Mouse (Mus musculus) lung, adult 18-20 months (tissue): ENCODE results near the gene Tmem184b.
A peak's percentile ranks its signal among the peaks of the same experiment; 100 is the strongest.

Source experiments
- DNase-seq, 2 experiments: peaks; one replicate each; pipeline ENCODE4 v3.0.0; 2022; ENCODE audit warnings: mixed read lengths in 2 of 2

Tmem184b gene

GRCm38 (mm10) chr15:79361023-79361422 lies 42.3 kb downstream of the Tmem184b start:
- peak in 1 of 2 experiments; percentile 45 for DNase-seq

GRCm38 (mm10) chr15:79360371-79360770 lies 43.0 kb downstream of the Tmem184b start:
- DNase-seq, result no peak

DNA sequence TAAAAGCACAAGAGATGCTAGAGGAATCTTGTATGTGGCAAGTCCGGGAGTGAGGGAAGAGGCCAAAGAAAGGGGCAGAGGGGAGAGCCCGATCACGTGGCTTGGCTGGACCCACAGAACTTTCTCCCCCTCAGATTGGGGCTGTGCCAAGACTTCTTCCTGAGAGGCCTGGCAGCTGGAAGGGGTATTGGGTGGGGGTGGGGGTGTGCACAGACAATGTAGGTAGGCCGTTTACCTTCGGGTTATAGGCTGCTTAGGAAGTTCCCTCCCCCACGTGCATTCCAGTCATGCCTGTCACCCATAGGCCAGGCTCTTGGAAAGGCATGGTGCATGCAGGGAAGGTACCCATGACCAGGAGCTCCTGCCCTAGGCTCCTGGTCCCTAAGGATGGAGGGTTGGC lies 43.4 kb downstream of the Tmem184b start:
- peak; percentile 48 to 69 for DNase-seq

GRCm38 (mm10) chr15:79357974-79358690 lies 45.2 kb downstream of the Tmem184b start:
- no peak for DNase-seq

DNA sequence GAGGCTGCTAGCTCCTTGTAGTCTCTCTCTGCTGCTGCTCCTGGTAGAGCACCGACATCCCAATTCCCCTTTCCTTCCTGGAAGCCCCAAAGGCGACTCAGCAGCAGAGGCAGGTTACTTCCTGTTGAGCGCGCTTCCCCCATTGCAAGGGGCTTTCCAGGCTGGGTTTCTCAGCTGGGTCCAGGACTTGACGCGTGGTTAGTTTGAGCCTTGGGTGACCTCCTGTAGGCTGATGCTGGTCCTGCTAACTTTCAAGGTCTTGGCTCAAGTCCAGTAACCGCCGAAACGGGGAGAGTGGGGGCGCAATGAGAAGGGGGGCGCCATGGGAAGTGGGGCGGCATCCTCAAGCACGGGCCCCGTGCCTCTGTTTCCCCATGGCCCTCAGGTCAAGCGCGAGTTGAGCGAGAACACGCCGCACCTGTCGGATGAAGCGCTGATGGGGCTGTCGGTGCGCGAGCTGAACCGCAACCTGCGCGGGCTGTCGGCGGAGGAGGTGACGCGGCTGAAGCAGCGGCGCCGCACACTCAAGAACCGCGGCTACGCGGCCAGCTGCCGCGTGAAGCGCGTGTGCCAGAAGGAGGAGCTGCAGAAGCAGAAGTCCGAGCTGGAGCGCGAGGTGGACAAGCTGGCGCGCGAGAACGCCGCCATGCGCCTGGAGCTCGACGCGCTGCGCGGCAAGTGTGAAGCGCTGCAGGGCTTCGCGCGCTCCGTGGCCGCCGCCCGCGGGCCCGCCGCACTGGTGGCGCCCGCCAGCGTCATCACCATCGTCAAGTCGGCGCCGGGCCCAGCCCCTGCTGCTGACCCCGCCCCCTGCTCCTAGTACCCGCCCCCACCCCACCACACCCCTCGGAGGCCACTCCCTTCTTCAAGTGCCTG lies 46.1 kb downstream of the Tmem184b start:
- peak; percentile 74 to 82 for DNase-seq

DNA sequence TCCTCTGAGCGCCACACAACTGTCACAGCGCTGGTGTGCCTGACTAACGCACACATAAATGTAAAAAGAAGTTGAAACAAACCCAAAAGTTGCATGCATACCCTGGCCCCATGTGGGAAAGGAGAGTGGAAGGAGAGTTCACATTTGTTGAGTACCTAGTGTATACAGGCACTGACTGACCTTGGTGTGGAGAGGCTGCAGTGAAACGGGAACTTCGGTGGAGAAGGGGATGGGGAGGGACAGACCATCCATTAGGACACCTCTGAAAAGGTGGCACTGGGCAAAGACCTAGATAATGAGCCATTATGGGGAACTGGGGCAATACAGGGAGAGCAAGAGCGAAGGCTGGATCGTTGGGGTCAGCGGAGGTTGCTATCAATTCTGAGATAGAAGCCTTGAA lies 46.9 kb downstream of the Tmem184b start:
- no peak for DNase-seq

DNA sequence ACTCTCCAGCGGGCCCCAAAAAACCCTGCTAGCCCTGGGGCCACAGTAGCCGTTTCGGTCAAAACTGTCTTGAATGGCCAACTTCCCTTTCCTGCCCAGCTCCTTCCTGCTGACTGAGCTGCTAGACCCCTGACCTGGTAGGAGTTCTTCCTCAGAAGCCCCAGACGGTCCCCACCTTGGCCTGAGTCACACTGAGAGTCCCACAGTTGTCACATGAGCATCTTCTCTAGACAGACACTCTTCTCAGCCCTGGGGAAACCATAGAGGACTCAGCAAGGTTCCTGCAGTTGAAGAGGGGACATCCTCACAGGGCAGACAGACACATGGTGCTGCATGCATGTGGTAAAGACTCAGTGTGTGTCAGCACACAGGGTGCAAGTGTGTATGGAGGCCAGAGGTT lies 48.8 kb downstream of the Tmem184b start:
- no peak for DNase-seq

GRCm38 (mm10) chr15:79353690-79354305 lies 49.6 kb downstream of the Tmem184b start:
- no peak for DNase-seq

DNA sequence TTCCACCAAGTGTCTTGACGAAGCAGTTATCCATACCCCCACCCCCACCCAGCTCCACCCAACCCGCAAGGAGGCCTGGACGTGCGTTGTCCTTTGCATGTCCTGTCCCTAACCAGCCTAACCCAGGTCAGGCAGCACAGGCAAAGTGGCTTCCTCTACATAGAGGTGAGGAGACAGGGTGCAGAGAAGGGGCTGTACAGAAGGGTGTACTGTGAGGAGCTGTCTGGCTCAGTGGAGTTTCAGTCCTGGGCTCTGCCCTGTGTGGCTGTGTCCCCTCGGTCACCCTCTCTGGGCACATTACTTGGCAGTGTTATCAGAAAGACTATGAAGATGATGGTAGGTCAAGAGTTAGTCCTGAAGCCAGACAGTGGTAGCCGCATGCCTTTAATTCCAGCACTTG lies 50.9 kb downstream of the Tmem184b start:
- DNase-seq, result no peak

DNA sequence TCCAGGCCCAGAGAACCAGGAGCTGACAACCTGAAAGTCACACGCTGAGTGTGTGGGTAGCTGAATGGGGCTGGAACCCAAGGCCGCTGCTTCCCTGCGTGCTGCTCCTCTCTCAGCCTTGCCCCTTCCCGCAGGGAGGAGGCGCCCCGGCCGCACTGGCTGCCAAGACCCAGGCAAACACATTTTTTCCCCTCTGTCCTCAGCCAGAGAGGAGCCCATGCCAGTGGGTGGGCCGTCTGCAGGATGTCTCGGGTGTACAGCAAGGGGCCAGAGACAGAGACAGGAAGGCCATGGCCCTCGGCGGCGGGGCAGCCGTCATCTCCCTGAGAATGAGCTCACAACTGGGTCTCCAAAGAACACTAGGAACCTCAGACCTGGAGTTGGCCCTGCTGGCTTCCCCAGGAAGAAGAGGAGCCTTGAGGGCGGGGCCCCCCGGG lies 52.0 kb downstream of the Tmem184b start:
- DNase-seq, result peak; percentile 82 to 91

DNA sequence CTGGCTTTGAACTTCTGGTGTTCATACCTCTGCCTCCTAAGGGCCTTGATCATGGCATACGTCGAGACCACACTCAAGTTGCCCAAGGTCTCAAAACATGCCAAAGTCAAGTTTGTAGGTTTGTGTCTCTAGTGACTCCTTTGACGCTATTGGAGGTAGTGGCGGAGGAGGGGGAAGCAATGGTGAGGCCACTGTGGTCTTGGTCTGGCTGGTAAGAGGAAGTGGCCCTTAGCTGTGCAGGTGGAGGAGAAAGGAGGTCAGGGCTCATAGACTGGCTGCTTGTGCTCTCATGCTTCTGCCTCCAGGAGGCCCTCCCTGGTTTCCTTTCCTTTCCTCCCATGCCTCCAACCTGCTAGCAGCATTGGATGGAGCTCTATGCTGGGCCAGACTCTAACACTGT lies 52.5 kb downstream of the Tmem184b start:
- DNase-seq, result no peak

DNA sequence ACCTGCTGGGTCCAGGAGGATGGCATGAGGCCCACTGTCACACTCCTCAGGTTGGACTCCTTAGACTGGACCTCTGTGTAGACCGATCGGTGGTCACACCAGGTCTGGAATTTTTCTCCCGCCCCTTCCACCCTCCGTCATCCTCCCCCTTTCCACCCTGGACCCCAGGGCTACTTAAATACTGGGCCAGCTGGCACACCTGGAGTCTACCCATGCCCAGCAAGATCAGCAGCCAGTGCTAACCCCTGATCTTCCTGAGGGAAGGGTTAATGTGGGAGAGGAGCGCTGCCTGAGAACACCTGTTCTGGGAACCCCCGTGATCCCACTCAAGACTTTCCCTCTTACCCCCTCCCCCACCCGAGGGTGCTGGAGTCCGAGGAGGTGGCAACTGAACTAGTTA lies 54.7 kb downstream of the Tmem184b start:
- no peak for DNase-seq

DNA sequence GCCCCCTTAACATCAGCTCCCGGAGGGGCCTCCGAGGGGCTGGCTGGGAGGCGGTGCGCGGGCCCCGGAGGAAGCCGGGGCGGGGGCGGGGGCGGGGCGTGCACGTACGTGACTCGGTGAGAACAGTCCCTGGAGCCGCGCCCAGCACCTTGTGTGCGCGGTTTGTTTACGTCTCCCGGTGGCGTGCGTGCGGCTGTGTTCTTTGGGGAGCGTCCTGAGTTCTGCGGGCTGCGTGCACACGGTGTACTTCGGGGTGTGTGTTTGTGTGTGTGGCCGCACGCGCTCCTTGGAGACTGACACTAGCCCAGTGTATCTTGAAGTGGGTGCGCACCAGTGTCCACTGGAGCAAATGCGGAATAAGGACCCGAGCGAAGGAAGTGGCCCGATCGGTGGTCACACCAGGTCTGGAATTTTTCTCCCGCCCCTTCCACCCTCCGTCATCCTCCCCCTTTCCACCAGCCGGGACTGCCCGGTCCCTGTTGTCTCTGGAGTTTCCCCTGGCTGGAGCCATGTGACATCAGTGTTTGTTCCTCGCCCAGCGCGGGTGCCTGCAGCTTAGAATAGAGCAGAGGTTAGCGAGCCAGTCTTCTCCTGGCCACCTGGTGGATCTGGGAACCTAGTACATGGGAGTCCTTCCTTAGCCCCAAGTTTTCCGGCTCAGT lies 55.4 kb downstream of the Tmem184b start:
- peak; percentile 87 to 93 for DNase-seq

DNA sequence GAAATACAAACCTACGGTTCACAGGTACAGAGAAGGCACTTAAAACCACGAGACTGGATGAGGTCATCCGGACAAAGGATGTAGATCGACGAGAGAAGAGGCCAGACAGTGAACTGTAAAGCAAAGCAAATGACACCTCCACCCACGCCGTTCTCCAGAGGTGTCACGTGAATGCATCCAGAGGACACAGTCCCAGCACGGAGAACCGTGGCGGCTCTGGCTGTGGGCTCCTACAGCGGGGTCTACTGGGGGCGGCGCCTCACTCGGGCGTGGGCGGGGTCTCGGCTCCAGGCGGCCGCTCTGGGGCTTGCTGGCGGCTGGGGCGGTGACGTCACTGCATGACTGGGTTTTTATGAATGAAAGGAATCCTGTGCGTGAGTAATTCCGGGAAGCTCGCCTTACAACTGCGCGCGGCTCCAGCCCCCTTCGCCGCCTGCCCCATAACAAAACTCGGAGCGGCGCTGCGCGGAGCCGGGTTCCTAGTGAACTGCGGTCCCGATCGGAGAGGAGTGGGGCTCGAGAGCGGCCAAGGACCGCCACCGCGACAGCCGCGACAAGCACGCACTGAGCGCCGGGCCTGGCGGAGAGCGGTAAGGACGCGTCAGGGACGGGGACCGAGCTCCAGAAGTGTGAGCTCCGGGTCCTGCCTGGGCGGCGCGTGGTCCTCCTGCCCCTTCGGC lies 56.1 kb downstream of the Tmem184b start:
- peak; percentile 92 to 95 for DNase-seq

DNA sequence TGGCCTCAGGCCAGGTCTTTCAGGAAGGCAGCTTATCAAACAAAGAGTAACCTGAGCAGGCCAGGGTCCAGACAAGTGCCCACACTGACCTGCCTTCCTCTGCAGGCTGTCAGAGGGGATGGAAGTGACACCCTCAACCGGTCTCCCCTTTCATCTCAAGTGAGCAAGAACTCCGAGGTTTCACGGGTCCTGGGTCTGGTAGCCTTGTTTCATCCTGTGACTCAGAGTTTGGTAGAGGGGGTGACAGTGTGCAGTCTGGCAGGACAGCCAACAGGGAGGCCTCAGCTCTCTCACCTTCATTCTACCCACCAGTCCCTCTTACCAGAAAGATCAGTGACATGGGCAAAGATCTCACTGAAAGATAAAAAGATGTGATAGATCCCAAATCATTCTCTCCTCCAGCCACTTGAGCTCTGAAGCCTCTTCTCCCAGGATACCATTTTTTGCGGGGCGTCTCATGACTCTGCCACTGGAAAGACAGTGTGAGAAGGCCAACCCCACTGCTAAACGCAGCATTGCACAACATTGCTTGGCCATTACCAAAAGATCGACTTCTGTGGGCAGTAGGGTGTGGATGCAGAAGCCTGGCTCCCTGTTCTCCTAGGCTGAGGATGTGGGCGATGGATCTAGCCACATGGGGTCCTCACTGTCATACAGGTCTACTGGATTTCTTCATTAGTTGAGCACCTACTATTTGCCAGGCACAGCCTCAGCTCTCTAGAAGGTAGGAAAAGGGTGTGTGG lies 57.1 kb downstream of the Tmem184b start, which contains the start of gene Maff:
Gene Maff (plus strand): TSS at position 571 of the 743 bp plus-strand sequence.
- DNase-seq, result peak in 1 of 2 experiments; percentile 55

GRCm38 (mm10) chr15:79344627-79345026 lies 58.7 kb downstream of the Tmem184b start:
- no peak for DNase-seq

DNA sequence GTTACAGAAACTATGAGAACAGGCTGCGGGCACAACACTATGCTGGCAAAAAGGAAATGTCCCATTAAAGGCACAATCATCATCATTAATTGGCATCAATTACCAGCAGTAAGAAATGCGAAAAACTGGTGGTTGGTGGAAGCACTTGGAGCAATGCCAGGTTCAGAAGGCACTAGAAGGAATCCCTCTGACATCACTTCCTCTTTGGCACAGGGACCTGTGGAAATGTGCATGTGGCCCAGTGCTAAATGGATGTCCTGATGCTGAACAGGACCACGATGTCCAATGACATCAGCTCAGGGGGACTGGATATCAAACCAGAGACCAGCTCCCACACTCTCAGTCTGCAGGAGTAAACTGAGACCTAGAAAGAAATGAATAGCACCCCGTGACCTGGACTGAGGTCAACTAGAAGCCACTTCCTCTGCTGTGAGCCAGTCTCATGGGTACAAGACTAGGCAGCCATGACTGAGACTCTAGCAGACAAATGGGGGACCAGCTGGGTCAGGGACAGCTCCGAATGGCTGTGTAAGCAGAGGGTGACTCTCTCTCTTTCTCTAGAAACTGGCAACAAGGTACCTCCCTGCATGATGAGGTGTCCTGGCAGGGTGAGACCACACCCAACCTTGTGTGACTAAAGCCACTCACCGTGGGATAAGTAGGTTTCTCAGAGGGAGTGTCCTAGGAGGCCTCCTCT lies 60.6 kb downstream of the Tmem184b start:
- no peak for DNase-seq

DNA sequence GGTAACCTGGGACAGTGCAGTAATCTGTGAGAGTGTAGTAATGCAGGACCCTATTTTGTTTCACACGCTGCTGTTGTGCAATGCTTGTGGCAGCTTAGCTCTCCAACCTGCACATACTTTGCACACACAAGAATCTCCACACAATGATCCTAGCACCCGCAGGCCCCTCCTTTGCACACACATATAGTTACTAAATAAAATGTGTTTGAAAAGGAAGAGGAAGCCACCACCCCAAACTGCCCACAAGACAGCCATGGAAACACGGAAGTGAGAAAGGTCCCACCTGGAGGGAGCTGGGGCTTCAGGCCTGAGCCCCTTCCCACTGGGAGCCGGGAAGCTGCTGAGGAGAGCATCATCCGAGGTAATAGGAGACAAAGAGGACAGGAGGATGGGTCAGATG lies 64.4 kb downstream of the Tmem184b start:
- no peak for DNase-seq

DNA sequence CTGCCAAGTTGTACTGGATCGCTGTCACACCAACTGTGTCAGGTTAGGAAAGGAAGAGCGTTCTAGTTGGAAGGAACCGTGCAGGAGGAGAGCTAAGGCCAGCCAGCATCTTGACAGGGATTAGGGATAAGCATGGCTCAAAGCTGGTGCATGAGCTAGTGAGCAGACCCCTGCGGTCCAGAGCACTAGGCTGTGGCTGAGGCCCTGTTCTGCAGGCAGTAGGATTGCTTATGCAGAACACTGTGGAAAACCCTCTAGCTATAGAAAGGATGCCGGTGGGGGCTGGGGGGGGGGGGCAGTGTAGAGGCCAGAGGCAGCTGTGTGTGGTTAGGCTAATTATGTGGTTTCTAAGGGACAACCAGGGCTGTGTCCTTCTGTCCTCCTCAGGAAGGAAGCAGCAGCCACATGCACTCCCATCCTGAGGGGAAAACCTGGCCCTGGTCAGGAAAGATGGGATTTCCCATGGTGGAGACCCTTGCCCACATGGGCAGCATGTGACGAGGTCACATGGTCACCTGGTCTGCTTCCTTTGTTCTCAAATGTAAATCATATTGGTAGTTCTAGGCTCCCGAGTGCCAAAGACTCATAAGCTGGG lies 68.2 kb downstream of the Tmem184b start:
- DNase-seq, result no peak

GRCm38 (mm10) chr15:79333409-79333808 lies 70.0 kb downstream of the Tmem184b start:
- DNase-seq, result peak; percentile 50 to 79
